Mouse (Mus musculus) liver, adult 2 months (tissue): ENCODE measurements around the gene Il17a. TPM values are rescaled to one million over a fixed set of nuclear protein-coding genes. Genes with fewer than 3 reads are reported as not detected.

Source experiments
- DNase-seq: peaks from one replicate; pipeline ENCODE4 v3.0.0-alpha.2; 2011; ENCODE audit warnings: low read depth, low spot score; ENCODE audit errors: extremely low read depth
- H3K27ac ChIP-seq: fragments of 200-500 bp; replicated peaks from 2 replicates; pipeline ENCODE4 v1.5.1; 2012; ENCODE audit warnings: low read depth, mild to moderate bottlenecking, control low read depth, inconsistent platforms, low read length; ENCODE audit not compliant: insufficient read depth
- H3K27me3 ChIP-seq: fragments of 200-500 bp; 2 replicates; pipeline ENCODE4 v1.6.1; 2012; ENCODE audit warnings: mild to moderate bottlenecking, moderate library complexity, low read length, inconsistent platforms; ENCODE audit not compliant: control insufficient read depth, insufficient read depth
- H3K36me3 ChIP-seq: fragments of 200-500 bp; 2 replicates; pipeline ENCODE4 v1.6.1; 2012; ENCODE audit warnings: low read length, inconsistent platforms; ENCODE audit not compliant: control insufficient read depth, insufficient read depth
- H3K4me1 ChIP-seq: fragments of 200-500 bp; 2 replicates; pipeline ENCODE4 v1.6.1; 2011; ENCODE audit warnings: low read length; ENCODE audit not compliant: control insufficient read depth, insufficient read depth
- H3K4me3 ChIP-seq: fragments of 200-500 bp; 2 replicates; pipeline ENCODE4 v1.5.1; 2011; ENCODE audit warnings: low read depth, mild to moderate bottlenecking, control low read depth, low read length, moderate library complexity; ENCODE audit not compliant: insufficient read depth
- H3K79me2 ChIP-seq: fragments of 200-500 bp; 2 replicates; pipeline ENCODE4 v1.6.1; 2012; ENCODE audit warnings: inconsistent platforms, mild to moderate bottlenecking, low read length, moderate library complexity; ENCODE audit not compliant: control insufficient read depth, insufficient read depth
- H3K9ac ChIP-seq: fragments of 200-500 bp; 2 replicates; pipeline ENCODE4 v1.6.1; 2012; ENCODE audit warnings: low read depth, mild to moderate bottlenecking, control low read depth, inconsistent platforms, low read length
- CTCF ChIP-seq: fragments of 200-500 bp; IDR thresholded peaks from 2 replicates; pipeline ENCODE4 v1.5.1; 2011; ENCODE audit warnings: low read depth, low read length, control low read depth
- POLR2A ChIP-seq: fragments of 200-500 bp; IDR thresholded peaks from 2 replicates; pipeline ENCODE4 v1.6.1; 2011; ENCODE audit warnings: low read length, control low read depth; ENCODE audit not compliant: insufficient read depth; ENCODE audit errors: extremely low read depth
- WGBS: fragments of 180-500 bp; shearing (Covaris S2); methylation state at CpG from one replicate; pipeline ENCODE4 v1.1.7; 2018; 5-methylcytosine and 5-hydroxymethylcytosine counted together
- polyA plus RNA-seq: library from polyadenylated mRNA; depleted of rRNA; stranded (reverse); fragments of >200 nt; gene quantifications from 2 replicates; pipeline ENCODE4 v1.2.3, GENCODE M21; 2012; rRNA removed
- total RNA-seq: library from RNA; depleted of rRNA; stranded (reverse); fragments of >200 nt; gene quantifications from 2 replicates; pipeline ENCODE4 v1.2.3, GENCODE M21; 2014; rRNA removed

Il17a gene
- not detected in 2 replicates for total RNA-seq
- not detected in 2 replicates for polyA plus RNA-seq

DNA sequence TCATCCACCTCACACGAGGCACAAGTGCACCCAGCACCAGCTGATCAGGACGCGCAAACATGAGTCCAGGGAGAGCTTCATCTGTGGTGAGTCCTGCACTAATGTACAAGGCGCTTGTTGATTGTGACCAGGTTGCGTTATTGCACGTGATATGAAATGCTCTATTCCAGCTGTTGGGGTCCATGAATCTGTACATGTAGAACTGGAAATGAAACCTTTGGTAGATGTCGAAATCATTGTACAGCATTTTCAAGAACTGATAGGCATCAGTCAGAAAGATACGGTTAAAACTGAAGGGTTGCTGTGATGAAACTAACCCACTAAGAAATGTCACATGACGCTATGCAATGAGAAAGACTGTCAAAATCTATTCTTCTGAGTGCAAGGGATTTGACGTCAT is at the start of gene Il17a:
Gene Il17a (plus strand): TSS at position 3 of the 400 bp plus-strand sequence.
- no peaks in the 10 kb centered on the region for H3K4me1 ChIP-seq
- H3K27ac ChIP-seq: no peak within 1 kb of the TSS
- no peak within 1 kb of the TSS for H3K9ac ChIP-seq
- H3K79me2 ChIP-seq: no peaks in the 10 kb centered on the region
- TF ChIP-seq CTCF (no peak), POLR2A (no peak)
- H3K27me3 ChIP-seq: no peaks in the 10 kb centered on the region
- 86% methylated on average over 10 of the region's 10 CpGs for WGBS
- H3K4me3 ChIP-seq: no peak within 1 kb of the TSS
- no peak for DNase-seq
- no peaks in the 10 kb centered on the region for H3K36me3 ChIP-seq

DNA sequence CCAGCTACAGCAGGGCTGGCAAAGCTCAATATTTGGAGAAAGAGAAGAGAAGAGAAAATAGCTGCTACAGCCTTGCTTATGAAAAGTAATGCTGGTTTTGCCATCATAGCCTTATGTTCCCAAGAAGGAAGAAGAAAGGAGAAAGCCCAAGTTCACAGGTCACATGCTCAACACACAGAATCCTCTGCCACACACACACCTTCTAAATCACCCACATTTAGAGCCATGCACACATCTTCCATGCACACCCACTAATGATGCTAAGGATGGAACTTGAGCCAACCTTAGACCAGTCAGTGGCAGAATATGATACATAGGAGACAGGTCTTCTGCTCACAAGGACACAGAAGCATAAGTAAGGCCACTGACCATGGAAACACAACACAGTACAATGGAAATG is 47.9 kb upstream of the Il17a start:
- no peak for TF ChIP-seq CTCF
- no peak for TF ChIP-seq POLR2A
- Histone ChIP-seq H3K79me2 (no peaks in the 10 kb centered on the region), H3K9ac (no peak overlapping the region), H3K27me3 (no peaks in the 10 kb centered on the region), H3K4me3 (no peak overlapping the region), H3K27ac (no peak overlapping the region), H3K36me3 (no peaks in the 10 kb centered on the region), H3K4me1 (no peaks in the 10 kb centered on the region)
- no peak for DNase-seq

DNA sequence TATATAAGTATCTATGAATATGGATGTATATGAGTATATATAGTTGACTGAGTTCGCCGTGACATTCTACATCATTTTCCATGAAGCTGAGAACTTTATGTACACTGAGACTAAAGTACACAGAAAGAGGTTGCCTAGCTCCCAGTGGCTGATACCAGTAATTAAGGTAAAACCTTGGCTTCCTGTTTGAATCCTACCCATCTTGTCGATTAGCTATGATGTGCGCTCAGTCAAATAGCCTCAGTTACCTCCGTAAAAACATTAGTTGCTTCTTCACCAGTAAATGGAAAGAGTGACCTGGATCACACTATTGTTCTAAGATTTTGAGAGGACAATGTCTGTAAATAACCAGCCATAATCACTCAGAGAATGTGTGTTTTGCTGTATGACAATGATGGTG is 47.3 kb upstream of the Il17a start:
- Histone ChIP-seq H3K4me3 (no peak overlapping the region), H3K27me3 (no peaks in the 10 kb centered on the region), H3K4me1 (no peaks in the 10 kb centered on the region), H3K27ac (no peak overlapping the region), H3K79me2 (no peaks in the 10 kb centered on the region), H3K36me3 (no peaks in the 10 kb centered on the region), H3K9ac (no peak overlapping the region)
- TF ChIP-seq POLR2A: no peak
- no peak for TF ChIP-seq CTCF
- no peak for DNase-seq
- WGBS: 93% methylated on average over 5 of the region's 5 CpGs

DNA sequence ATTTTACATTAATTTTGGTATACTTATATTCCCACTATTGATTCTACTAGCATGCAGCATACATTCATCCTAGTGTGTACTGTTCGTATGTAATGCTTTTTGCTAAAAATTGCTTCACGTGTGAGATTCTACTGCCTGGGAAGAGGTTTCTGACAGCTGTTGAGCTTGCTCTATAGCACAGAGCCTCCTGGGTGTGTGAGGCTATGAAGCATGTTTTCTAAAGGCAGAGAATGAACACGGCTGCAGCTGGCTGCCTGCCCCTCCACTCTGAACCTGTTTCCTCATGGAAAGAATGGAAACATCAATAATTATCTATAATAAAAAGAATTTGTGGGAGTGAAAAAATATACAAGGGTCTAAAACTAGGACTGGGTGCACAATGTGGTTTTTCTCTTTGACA is 46.9 kb upstream of the Il17a start:
- Histone ChIP-seq H3K4me3 (no peak overlapping the region), H3K4me1 (no peaks in the 10 kb centered on the region), H3K9ac (no peak overlapping the region), H3K27me3 (no peaks in the 10 kb centered on the region), H3K36me3 (no peaks in the 10 kb centered on the region), H3K79me2 (no peaks in the 10 kb centered on the region), H3K27ac (no peak overlapping the region)
- TF ChIP-seq POLR2A: no peak
- DNase-seq: no peak
- WGBS: 82% methylated on average over 3 of the region's 3 CpGs

DNA sequence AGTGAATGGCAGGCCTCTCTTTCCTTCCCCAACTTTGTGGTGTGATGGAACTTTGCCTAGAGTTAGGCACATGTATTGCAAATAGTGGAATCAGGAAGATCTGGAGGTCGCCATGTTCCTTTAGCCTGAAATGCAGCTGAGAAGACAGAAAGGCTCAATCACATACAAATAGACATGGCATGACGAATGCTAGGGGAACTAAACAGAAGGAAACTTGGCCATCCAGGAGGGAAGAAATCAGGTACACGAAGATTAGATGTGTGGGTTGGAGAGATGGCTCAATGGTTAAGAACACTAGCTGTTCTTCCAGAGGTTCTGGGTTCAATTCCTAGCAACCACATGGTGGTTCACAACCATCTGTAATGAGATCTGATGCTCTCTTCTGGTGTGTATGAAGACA is 46.3 kb upstream of the Il17a start:
- Histone ChIP-seq H3K4me1 (no peaks in the 10 kb centered on the region), H3K9ac (no peak overlapping the region), H3K27me3 (no peaks in the 10 kb centered on the region), H3K27ac (no peak overlapping the region), H3K79me2 (no peaks in the 10 kb centered on the region), H3K4me3 (no peak overlapping the region), H3K36me3 (no peaks in the 10 kb centered on the region)
- no peak for DNase-seq
- TF ChIP-seq POLR2A (no peak), CTCF (no peak)
- WGBS: 81% methylated on average over 3 of the region's 3 CpGs

DNA sequence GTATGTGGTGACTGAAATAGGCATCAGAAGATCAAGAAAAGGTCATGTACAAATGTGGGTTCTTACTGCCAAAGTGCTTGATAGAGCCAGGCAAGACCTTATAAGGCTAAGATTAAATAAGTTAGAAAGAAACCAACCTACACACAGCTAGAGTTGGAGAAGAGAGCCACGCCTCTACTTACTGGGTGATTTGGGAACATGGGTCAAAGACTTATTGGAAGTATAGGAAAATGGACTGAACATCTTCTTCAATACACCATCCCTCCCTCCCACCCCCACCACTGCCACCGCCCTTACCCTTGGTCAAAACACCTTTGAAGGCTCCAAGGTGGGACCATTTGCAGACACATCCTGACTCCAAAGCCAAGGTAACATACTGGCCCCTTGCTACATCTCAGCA is 45.3 kb upstream of the Il17a start:
- TF ChIP-seq POLR2A: no peak
- TF ChIP-seq CTCF: no peak
- H3K79me2 ChIP-seq: no peaks in the 10 kb centered on the region
- no peaks in the 10 kb centered on the region for H3K4me1 ChIP-seq
- no peak overlapping the region for H3K9ac ChIP-seq
- no peaks in the 10 kb centered on the region for H3K27me3 ChIP-seq
- no peaks in the 10 kb centered on the region for H3K36me3 ChIP-seq
- WGBS: 94% methylated on average over 2 of the region's 2 CpGs
- H3K27ac ChIP-seq: no peak overlapping the region
- no peak overlapping the region for H3K4me3 ChIP-seq
- no peak for DNase-seq
